Mouse (Mus musculus): ENCODE measurements at regions not wholly inside any gene's neighbourhood (a gene's known extent, or its start where the extent isn't known, plus 50 kb on each side); places are given as distances from the start of the nearest gene placed in this dataset.

DNA sequence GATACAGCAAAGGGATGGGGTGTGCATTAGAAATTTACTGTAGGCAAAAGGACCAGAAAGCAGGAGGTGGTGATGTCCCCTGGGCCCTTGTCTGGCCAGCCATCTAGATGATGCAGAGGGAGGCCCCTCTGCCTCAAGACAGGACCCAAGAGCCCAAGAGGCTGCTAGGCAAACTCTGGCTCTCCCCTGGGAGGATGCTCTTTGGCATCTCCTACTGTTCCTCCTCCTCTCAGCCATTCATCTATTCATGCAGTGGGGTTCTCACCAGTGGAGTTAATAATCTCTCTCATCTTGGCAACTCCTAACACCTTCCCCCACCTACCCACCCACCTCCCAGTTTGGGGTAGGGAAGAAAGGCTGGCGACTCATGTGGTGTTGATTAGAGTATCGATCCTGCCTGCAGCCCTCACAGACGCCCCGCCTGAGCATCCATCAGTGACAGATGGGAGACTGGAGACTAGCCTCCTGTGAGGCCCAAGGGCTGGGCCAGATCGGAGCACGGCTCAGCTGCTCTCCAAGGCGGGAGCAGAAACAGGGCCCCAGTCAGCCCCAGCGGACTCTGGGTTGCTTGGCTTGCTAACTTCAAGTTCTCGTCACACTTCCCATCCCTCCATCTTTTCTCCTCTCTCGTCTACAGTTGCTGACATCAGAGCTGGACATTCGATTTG lies 82.8 kb upstream of the Nectin1 start:
- no peak for TF ChIP-seq CTCF (conservative IDR thresholded peaks at IDR 0.05; ENCODE audit: low read length)
- TF ChIP-seq NANOG (IDR thresholded peaks at IDR 0.05; ENCODE audit: borderline replicate concordance, low read length) = no peak
- TF ChIP-seq POU5F1 (IDR thresholded peaks at IDR 0.05; ENCODE audit: borderline replicate concordance, low read length) = no peak
